Mouse (Mus musculus) spleen, adult 10 weeks (tissue): Measurements from ENCODE around the gene Gzmg. TPM values are rescaled to one million over a fixed set of nuclear protein-coding genes. Genes with fewer than 3 reads are reported as not detected.

Source experiments
- polyA plus RNA-seq: library from polyadenylated mRNA; stranded (reverse); fragments of 350-450 nt; fragmentation: Illumina TruSeq; extraction: RNeasy Lipid Tissue Mini Kit (QIAGEN cat#74804); gene quantifications from one replicate; pipeline ENCODE4 v1.2.3, GENCODE M21; 2015; ENCODE audit warnings: low replicate concordance; ENCODE audit not compliant: insufficient read depth

The Gzmg gene
- polyA plus RNA-seq = not detected

GRCm38 (mm10) chr14:56159479-56159878 is at the start of gene Gzmg:
Gene Gzmg, minus strand, starts transcription at chr14:56159579.

GRCm38 (mm10) chr14:56174499-56174898 is 15.1 kb upstream of the Gzmg start, which contains the start of gene Gzmn:
Gene Gzmn, minus strand, starts transcription at chr14:56174599.

GRCm38 (mm10) chr14:56132508-56132907 is 26.9 kb downstream of the Gzmg start, which contains the start of gene Gzmd:
Gene Gzmd, minus strand, starts transcription at chr14:56132608.

GRCm38 (mm10) chr14:56120525-56120924 is 38.9 kb downstream of the Gzmg start, which contains the start of gene Gzme:
Gene Gzme, minus strand, starts transcription at chr14:56120625.

Other genes with a start within 250 kb of the Gzmg start
- gene Cma1, start 214.9 kb downstream of the Gzmg start, polyA plus RNA-seq = 4.4 TPM
- gene Cma2, start 208.6 kb downstream of the Gzmg start, polyA plus RNA-seq = not detected
- gene Mcpt1, start 141.6 kb downstream of the Gzmg start, polyA plus RNA-seq = not detected
- gene Mcpt9, start 129.1 kb downstream of the Gzmg start, polyA plus RNA-seq = not detected
- gene Mcpt2, start 117.5 kb downstream of the Gzmg start, polyA plus RNA-seq = 0.32 TPM
- 3.9 TPM for gene Mcpt4, start 97.3 kb downstream of the Gzmg start, polyA plus RNA-seq
- gene Mcpt8, start 74.3 kb downstream of the Gzmg start, polyA plus RNA-seq = 0.79 TPM
- gene Ctsg, start 57.0 kb downstream of the Gzmg start, polyA plus RNA-seq = 0.68 TPM
- gene Gzme, start 39.0 kb downstream of the Gzmg start, polyA plus RNA-seq = not detected
- not detected for gene Gzmd, start 27.0 kb downstream of the Gzmg start, polyA plus RNA-seq
- gene Gzmn, start 15.0 kb upstream of the Gzmg start, polyA plus RNA-seq = not detected
- gene Gzmf, start 51.8 kb upstream of the Gzmg start, polyA plus RNA-seq = not detected
- gene Gzmc, start 75.1 kb upstream of the Gzmg start, polyA plus RNA-seq = 0.48 TPM
- gene Gzmb, start 102.7 kb upstream of the Gzmg start, polyA plus RNA-seq = 8.5 TPM
- not detected for gene Atp12a, start 205.5 kb upstream of the Gzmg start, polyA plus RNA-seq
- gene Rnf17, start 243.0 kb upstream of the Gzmg start, polyA plus RNA-seq = 0.54 TPM